Comparison of ENCODE assay signal across 10 mouse cellular contexts in genomic region chr6:91579666-91580065, GRCm38 (mm10).
"Had no signal": no experiment of that assay in that cellular context is flagged by ENCODE, and none has a peak within 500 bp of the region (broad histone marks: within the 10 kb centered on the region; RNA-seq: fewer than 3 reads in every experiment).

No protein-coding gene starts in this region.

- DNase-seq: kidney, adult 9 months; kidney, postnatal 14 days; kidney, postnatal 4 days; liver; liver, postnatal 0 days; lung, embryonic 14.5 days; right cerebral cortex, adult 18-20 months; right cerebral cortex, postnatal 14 days; right cerebral cortex, postnatal 4 days; thymus, postnatal 25 days had no signal
